Mouse (Mus musculus) gastrocnemius, postnatal 14 days (tissue): Measurements from ENCODE around the gene Pcdh9. TPM values are rescaled to one million over a fixed set of nuclear protein-coding genes. Genes with fewer than 3 reads are reported as not detected.

Source experiments
- DNase-seq: peaks from one replicate; pipeline ENCODE4 v3.0.0; 2021; ENCODE audit warnings: mixed read lengths
- intact Hi-C: fragments of 180-260 bp; cut with DNase I; formaldehyde crosslinking; loops from one replicate; pipeline ENCODE4 v1.15.1; 2025; ENCODE audit warnings: low total_unique reads
- long read RNA-seq, 2 experiments: library from polyadenylated mRNA; stranded (forward); transcript quantifications; one replicate each; pipeline ENCODE4 v2.0.0; 2021
- total RNA-seq, 2 experiments: library from RNA; stranded (reverse); gene quantifications; 2 replicates each; pipeline ENCODE4 v1.2.3; 2021

Pcdh9 gene
- 1 to 10 TPM in 1 of 2 experiments, under 1 TPM in 1; 0.84 to 2.1 TPM for total RNA-seq
- long read RNA-seq, experiment 1, result 0 reads
- long read RNA-seq, experiment 2, result 0 reads

DNA sequence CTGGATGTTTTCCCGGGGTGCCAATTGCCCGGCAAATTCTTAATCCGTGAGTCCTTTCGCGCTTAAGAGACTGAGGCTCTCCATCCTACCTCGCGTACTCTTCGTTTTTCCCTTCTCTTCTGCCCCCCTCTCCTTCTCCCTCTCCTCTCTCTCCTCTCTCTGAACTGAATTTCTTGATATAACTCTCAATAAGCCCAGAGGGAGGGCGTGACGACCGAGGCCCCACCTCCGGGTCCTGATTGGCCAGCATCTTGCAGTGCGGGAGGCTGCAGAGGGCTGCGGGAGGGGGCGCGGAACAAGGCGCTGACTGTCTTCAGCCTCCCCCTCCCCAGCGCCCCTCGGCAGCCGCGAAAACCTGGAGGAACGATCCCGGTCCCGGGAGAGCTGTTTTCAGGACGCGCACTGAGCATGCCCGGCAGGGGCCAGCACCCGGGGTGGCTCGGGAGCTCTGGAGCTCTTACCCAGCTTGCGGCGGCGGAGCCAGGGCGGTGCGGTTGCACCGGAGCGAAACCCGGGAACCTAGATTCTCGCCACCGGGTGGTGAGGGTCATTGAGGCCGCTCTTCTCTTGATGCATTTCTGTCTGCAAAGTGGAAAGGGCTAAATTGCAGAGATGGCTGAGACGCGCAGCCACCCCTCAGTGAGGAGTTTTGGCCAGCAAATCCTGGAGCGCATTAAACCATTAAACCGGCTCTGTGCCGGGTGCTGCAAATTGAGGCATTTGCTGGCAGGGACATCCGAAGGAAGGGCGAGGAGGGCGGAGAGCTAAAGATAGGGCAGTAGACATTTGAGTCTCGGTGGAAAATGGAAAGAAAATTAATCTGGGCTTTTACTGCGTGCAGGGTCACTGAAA is at the start of gene Pcdh9:
TSS of gene Pcdh9 (minus strand) at position 161 of the 852 bp plus-strand sequence.
- intact Hi-C loops, result no loop called here
- DNase-seq, result peak; percentile 84

GRCm38 (mm10) chr14:93906928-93907327 is 16.4 kb upstream of the Pcdh9 start:
- DNase-seq, result no peak
- intact Hi-C loops, result no loop called here

GRCm38 (mm10) chr14:93898533-93898932 is 8.1 kb upstream of the Pcdh9 start:
- DNase-seq, result no peak
- intact Hi-C loops, result no loop called here

GRCm38 (mm10) chr14:93895131-93895530 is 4.7 kb upstream of the Pcdh9 start:
- intact Hi-C loops, result no loop called here
- DNase-seq, result no peak

- no peak for DNase-seq
- intact Hi-C loops, result no loop called here
These were observed 880 bp upstream of the Pcdh9 start for GRCm38 (mm10) chr14:93891371-93891746.

DNA sequence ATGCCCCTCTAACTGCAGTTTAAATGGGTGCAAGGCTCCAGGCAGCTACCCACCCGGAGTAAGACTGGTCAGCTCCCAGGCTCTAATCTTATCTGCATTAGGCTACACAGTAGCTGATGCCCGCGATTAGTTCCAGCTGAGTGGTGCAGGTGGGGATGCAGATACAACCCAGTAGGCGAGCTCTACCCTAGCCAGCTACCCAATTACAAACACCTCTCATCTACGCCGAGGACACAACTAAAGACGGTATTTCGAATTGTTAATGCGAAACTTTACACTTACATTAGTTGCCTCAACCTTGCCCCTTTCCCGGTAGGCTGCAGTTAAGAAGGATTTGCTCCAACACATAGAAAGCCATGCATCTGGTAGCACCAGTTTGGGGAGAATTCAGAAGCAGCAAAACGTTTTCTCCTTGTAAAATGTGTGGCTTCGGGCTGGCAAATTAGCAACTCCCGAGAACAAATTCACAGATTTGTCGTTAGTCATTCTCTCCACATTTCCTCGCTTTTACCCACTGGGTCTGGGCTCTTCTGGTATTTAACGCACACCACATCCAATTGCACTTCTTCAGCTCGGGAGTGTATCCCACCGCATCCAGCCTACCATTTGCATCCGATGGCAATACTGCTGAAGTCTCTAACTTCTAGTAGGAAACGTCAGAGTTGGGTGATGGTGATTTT is 500 bp downstream of the Pcdh9 start:
- intact Hi-C loops, result loop anchor here (10.0 kb wide), 1 partner anchor 575 kb away; no protein-coding TSS in a partner anchor
- DNase-seq, result no peak

GRCm38 (mm10) chr14:93889231-93889630 is 1.2 kb downstream of the Pcdh9 start:
- DNase-seq, result no peak
- intact Hi-C loops, result loop anchor here (10.0 kb wide), 1 partner anchor 574 kb away; no protein-coding TSS in a partner anchor

- DNase-seq, result no peak
- intact Hi-C loops, result loop anchor here (10.0 kb wide), 1 partner anchor 574 kb away; no protein-coding TSS in a partner anchor
These were observed 2.1 kb downstream of the Pcdh9 start for GRCm38 (mm10) chr14:93888346-93888745.

GRCm38 (mm10) chr14:93887066-93887465 is 3.4 kb downstream of the Pcdh9 start:
- DNase-seq, result no peak
- intact Hi-C loops, result loop anchor here (10.0 kb wide), 1 partner anchor 572 kb away; no protein-coding TSS in a partner anchor

DNA sequence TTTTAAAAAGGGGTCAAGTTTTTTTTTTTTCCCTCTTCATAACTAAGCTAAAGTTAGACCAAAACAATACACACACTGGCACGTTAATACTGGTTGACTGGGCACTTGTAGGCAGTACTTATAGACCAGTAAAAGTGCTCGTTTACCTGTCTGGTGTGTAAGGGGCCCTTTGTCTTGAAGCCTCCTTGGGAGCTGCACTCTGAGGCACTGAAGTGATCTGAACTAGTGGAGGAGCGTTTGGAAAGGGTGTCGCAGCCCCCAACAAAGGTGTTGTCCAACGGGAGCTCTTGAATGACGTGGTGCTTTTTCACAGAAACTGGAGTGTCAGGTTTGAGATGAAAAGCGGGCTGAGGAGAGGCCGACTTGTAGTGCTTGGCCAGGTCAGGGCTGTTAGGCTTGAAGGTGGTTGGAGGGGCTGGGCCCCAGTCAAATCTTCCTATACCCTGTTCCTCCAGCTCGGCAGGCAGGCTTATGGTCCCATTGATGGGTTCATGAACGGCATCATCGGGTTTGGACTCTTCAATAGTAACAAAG is 4.9 kb downstream of the Pcdh9 start:
- DNase-seq, result no peak
- intact Hi-C loops, result loop anchor here (10.0 kb wide), 1 partner anchor 571 kb away; no protein-coding TSS in a partner anchor

DNA sequence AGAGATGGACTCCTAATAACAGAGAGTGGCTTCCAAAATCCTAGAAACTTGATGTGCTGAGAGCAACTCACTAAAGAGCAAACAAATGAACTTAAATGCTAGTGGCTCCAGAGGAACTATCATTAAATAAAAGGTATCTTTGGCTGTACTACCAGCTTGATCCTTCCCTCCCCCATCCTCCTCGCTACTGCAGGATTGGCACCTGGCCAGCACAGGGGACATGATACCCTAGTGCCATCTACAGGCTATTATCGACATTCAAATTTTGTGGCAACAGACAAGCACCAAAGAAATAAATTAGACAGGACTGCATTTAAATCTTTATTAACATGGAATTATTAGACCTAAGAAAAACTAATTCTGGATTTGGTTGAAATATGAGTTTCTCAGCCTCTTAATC is 6.0 kb downstream of the Pcdh9 start:
- intact Hi-C loops, result loop anchor here (10.0 kb wide), 1 partner anchor 570 kb away; no protein-coding TSS in a partner anchor
- peak; percentile 63 for DNase-seq

GRCm38 (mm10) chr14:93880071-93880470 is 10.4 kb downstream of the Pcdh9 start:
- intact Hi-C loops, result loop anchor here (10.0 kb wide), 1 partner anchor 565 kb away; no protein-coding TSS in a partner anchor
- DNase-seq, result no peak

- intact Hi-C loops, result no loop called here
- DNase-seq, result no peak
These were observed 14.5 kb downstream of the Pcdh9 start for GRCm38 (mm10) chr14:93875968-93876367.

DNA sequence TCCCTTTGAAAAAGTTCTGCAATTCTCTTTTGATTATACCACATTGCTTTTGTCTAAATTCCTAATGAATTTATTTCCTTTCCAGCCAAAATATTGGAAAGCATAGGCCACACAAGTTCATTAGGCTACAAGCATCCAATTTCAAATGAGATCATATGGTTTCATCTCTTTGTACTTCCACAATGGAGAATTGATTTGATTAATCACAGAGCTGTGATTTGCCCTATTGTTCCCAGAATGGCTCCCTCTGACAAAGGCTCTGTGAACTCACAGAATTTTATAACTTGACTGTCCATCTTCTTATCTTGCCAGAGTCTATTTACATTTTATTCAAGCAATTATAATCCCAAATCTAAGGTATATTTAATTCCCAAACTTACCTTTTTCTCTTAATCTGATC is 22.3 kb downstream of the Pcdh9 start:
- no peak for DNase-seq
- intact Hi-C loops, result no loop called here

GRCm38 (mm10) chr14:93858069-93858468 is 32.4 kb downstream of the Pcdh9 start:
- intact Hi-C loops, result no loop called here

GRCm38 (mm10) chr14:93846091-93846677 is 44.3 kb downstream of the Pcdh9 start:
- no peak for DNase-seq
- intact Hi-C loops, result no loop called here

More at GRCm38 (mm10) chr14:93858069-93858468, 32.4 kb downstream of the Pcdh9 start:
- DNase-seq, result no peak

GRCm38 (mm10) chr14:93842686-93843288 is 47.7 kb downstream of the Pcdh9 start:
- DNase-seq, result no peak
- intact Hi-C loops, result no loop called here

- intact Hi-C loops, result no loop called here
- DNase-seq, result no peak
These were observed 58.0 kb downstream of the Pcdh9 start for GRCm38 (mm10) chr14:93832511-93832910.

DNA sequence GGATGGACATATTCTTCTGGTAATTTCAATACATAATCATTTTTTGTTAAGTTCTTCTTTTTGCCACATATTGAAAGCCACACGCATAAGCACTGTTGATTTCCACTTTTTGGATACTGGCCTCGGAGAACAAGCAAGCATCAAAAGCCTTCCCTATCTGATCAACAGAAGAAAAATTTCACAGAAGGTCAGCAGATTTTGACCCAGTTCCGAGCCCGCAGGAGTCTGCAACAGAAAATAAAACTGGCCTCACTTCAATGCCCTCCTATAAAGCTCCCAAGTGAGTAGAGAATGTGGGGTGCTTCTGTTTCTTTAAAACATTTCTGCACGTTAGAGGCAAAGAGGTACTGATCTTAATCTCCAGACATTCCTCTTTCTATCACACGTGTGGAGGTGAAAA is 63.3 kb downstream of the Pcdh9 start:
- DNase-seq, result no peak
- intact Hi-C loops, result no loop called here
